Mouse (Mus musculus): ENCODE results near the gene Hspa12b. TPM values are rescaled to one million over a fixed set of nuclear protein-coding genes. Genes with fewer than 3 reads are reported as not detected.
A peak's percentile ranks its signal among the peaks of the same experiment; 100 is the strongest.

Hspa12b gene
- polyA plus RNA-seq, 1 experiment from 2014 or later, result 3.3 TPM

DNA sequence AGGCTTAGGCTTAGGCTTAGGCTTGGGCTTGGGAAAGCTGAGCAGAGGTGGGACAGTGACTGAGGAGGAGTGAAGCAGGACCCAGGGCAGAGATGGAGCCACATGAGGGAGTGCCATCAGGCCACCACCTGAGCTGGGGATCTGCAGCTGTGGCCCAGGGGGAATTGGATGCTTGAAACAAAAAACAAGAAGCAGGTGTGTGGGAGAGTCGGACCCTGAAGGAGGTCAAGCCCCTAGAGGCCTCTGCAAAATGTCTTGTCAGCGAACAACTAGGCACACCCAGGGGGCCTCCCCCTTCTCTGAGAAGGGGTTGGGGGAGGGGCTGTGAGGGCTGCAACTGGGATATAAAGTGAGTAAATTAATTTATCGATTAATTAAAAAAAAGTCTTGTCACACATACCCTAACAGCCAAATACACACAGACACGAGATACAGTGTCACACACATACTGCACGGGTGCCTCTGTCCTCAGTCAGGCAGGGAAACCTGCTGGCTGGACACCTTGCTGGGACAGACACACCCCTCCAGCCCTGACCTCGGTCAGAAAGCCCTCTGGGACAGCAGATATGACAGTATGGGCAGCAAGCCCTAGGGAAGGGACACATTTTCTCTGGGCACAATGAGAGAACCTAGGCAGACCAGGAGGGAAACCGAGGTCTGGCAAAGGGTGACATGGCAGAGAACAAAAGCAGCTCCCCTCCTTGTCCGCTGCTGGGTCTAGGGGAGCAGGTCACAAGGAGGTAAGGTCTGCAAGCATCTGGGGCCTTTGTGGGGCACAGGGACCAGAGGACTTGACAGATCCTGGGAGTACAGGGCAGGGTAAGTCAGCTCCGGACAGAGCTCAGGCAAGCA is 890 bp upstream of the Hspa12b start:
- H3K9me3 ChIP-seq (ENCODE audit: control insufficient read depth, low read length), result no peaks in the 10 kb centered on the region
- H3K27me3 ChIP-seq (ENCODE audit: control insufficient read depth, insufficient read depth, low read length), result no peaks in the 10 kb centered on the region
- H3K4me1 ChIP-seq (ENCODE audit: control insufficient read depth, insufficient read depth, low read length), result peaks cover 16% of the 10 kb centered on the region
- H3K36me3 ChIP-seq (ENCODE audit: control insufficient read depth, insufficient read depth, low read length), result no peaks in the 10 kb centered on the region
- ATAC-seq (ENCODE audit: low FRiP score) (peak; percentile 13; the same call in 1 of the 2 replicates), DNase-seq (ENCODE audit: low spot score, missing footprints) (no peak)
- H3K4me3 ChIP-seq (ENCODE audit: low read depth, low read length), result no peak overlapping the region; the same call in 1 of the 2 replicates
- 0 out of 2 replicates have a peak overlapping the region, but pooled peaks have one; percentile 61 for H3K9ac ChIP-seq (ENCODE audit: low read length)
- 34% methylated on average over 9 of the region's 9 CpGs for WGBS
- peak overlapping the region; percentile 90 for H3K4me2 ChIP-seq
- H3K27ac ChIP-seq (ENCODE audit: low read depth, low read length), result no peak overlapping the region

DNA sequence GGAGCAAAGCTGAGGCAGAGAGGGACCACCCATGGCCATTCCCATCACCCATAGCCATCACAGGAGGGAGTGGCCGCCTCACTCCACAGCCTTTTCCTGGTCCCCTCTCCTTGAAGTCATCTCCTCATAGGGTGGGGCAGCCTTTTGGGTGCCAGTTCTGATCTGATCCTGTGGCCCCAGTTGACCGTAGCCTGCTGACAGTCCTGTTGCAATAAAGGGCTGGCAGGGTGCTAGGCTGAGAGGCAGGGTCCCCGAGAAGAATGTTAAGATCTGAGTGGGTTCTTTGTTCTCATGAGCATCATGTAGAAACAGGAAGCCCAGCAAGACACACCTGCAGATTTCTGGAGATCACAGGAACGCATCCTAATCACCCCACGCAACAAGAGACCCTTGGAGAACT is 1.1 kb downstream of the Hspa12b start:
- no peak overlapping the region for H3K27ac ChIP-seq (ENCODE audit: low read depth, low read length)
- H3K9ac ChIP-seq (ENCODE audit: low read length), result no peak overlapping the region
- H3K9me3 ChIP-seq (ENCODE audit: control insufficient read depth, low read length), result no peaks in the 10 kb centered on the region
- H3K27me3 ChIP-seq (ENCODE audit: control insufficient read depth, insufficient read depth, low read length), result no peaks in the 10 kb centered on the region
- ATAC-seq (ENCODE audit: low FRiP score) (no peak), DNase-seq (ENCODE audit: low spot score, missing footprints) (no peak)
- peaks cover 16% of the 10 kb centered on the region for H3K4me1 ChIP-seq (ENCODE audit: control insufficient read depth, insufficient read depth, low read length)
- H3K4me2 ChIP-seq, result peak overlapping the region; percentile 90
- H3K4me3 ChIP-seq (ENCODE audit: low read depth, low read length), result no peak overlapping the region
- no peaks in the 10 kb centered on the region for H3K36me3 ChIP-seq (ENCODE audit: control insufficient read depth, insufficient read depth, low read length)
- 88% methylated on average over 5 of the region's 5 CpGs for WGBS

DNA sequence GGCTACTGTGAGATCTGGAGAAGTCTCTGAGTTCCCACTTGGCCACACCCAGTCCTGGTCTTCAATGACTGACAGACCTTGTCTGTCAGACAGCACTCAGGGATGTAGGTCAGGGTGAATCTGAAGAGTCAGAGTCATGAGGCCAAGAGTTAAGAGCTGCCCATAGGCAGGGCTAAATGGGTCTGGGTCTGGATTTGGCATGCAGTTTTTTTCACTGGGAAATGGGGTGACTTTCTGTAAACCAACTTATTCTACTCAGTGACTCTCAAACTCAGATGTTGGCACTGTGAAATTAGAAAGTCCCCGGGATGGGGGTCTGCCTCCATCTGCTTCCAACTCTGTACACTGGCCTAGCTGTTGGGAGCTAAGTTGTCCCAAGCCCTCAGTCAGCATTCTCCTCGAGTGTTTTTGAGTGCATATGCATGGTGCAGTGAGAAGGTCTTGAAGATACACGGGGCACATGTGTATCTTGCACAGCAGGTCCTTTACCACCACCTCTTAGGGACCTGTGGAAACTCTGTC is 1.6 kb downstream of the Hspa12b start:
- Histone ChIP-seq H3K9me3 (ENCODE audit: control insufficient read depth, low read length) (no peaks in the 10 kb centered on the region), H3K27ac (ENCODE audit: low read depth, low read length) (no peak overlapping the region), H3K9ac (ENCODE audit: low read length) (no peak overlapping the region), H3K27me3 (ENCODE audit: control insufficient read depth, insufficient read depth, low read length) (no peaks in the 10 kb centered on the region), H3K4me3 (ENCODE audit: low read depth, low read length) (no peak overlapping the region), H3K36me3 (ENCODE audit: control insufficient read depth, insufficient read depth, low read length) (no peaks in the 10 kb centered on the region), H3K4me1 (ENCODE audit: control insufficient read depth, insufficient read depth, low read length) (peaks cover 16% of the 10 kb centered on the region), H3K4me2 (0 out of 2 replicates have a peak overlapping the region, but pooled peaks have one; percentile 4)
- WGBS, result 82% methylated on average over 3 of the region's 3 CpGs
- ATAC-seq (ENCODE audit: low FRiP score) (no peak), DNase-seq (ENCODE audit: low spot score, missing footprints) (peak; percentile 66)

DNA sequence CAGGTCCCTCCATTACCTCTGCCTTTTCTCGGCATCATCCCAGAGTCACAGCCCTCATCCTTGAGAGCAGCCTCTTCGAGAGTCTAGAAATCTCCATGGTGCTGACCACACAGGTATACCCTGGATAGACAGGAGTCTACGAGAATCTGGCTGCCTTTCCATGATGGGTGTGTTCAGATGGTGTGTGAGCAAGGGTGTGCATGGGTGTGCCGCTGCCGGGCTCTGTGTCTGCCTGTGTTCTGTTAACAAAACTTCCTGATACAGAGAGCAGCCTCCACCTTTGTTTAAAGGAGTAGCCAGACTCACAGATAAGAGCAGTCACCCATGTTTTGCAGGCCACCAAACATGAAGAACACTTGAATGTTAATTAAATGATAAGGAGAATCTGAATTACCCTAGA is 2.8 kb downstream of the Hspa12b start:
- peaks cover 16% of the 10 kb centered on the region for H3K4me1 ChIP-seq (ENCODE audit: control insufficient read depth, insufficient read depth, low read length)
- H3K4me3 ChIP-seq (ENCODE audit: low read depth, low read length), result no peak overlapping the region
- H3K36me3 ChIP-seq (ENCODE audit: control insufficient read depth, insufficient read depth, low read length), result no peaks in the 10 kb centered on the region
- no peaks in the 10 kb centered on the region for H3K9me3 ChIP-seq (ENCODE audit: control insufficient read depth, low read length)
- H3K27me3 ChIP-seq (ENCODE audit: control insufficient read depth, insufficient read depth, low read length), result no peaks in the 10 kb centered on the region
- no peak overlapping the region for H3K27ac ChIP-seq (ENCODE audit: low read depth, low read length)
- ATAC-seq (ENCODE audit: low FRiP score) (no peak), DNase-seq (ENCODE audit: low spot score, missing footprints) (peak; percentile 75)
- H3K9ac ChIP-seq (ENCODE audit: low read length), result no peak overlapping the region
- 89% methylated on average over 5 of the region's 5 CpGs for whole genome bisulfite sequencing
- H3K4me2 ChIP-seq, result no peak overlapping the region

DNA sequence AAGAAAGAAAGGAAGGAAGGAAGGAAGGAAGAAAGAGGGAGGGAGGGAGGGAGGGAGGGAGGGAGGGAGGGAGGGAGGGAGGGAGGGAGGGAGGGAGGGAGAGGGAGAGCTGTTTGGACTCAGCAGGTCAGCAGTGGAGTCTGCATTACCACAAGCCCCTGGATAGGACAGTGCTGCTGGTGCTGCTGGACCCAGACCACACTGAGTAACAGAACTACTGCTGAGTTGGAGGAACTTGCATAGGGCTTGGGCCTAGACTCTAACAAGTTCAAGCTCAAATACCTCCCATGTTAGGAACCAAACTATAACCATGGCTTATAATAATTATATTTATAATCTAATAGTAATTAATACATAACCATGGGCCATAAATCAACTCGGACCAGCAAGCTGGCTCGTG is 3.8 kb downstream of the Hspa12b start:
- peaks cover 16% of the 10 kb centered on the region for H3K4me1 ChIP-seq (ENCODE audit: control insufficient read depth, insufficient read depth, low read length)
- no peaks in the 10 kb centered on the region for H3K9me3 ChIP-seq (ENCODE audit: control insufficient read depth, low read length)
- no peak for DNase-seq (ENCODE audit: low spot score, missing footprints)
- H3K4me3 ChIP-seq (ENCODE audit: low read depth, low read length), result no peak overlapping the region
- no peak overlapping the region for H3K9ac ChIP-seq (ENCODE audit: low read length)
- no peaks in the 10 kb centered on the region for H3K27me3 ChIP-seq (ENCODE audit: control insufficient read depth, insufficient read depth, low read length)
- no peak for ATAC-seq (ENCODE audit: low FRiP score)
- no peak overlapping the region for H3K4me2 ChIP-seq
- WGBS, result 89% methylated on average over 2 of the region's 2 CpGs
- no peak overlapping the region for H3K27ac ChIP-seq (ENCODE audit: low read depth, low read length)
- H3K36me3 ChIP-seq (ENCODE audit: control insufficient read depth, insufficient read depth, low read length), result no peaks in the 10 kb centered on the region

DNA sequence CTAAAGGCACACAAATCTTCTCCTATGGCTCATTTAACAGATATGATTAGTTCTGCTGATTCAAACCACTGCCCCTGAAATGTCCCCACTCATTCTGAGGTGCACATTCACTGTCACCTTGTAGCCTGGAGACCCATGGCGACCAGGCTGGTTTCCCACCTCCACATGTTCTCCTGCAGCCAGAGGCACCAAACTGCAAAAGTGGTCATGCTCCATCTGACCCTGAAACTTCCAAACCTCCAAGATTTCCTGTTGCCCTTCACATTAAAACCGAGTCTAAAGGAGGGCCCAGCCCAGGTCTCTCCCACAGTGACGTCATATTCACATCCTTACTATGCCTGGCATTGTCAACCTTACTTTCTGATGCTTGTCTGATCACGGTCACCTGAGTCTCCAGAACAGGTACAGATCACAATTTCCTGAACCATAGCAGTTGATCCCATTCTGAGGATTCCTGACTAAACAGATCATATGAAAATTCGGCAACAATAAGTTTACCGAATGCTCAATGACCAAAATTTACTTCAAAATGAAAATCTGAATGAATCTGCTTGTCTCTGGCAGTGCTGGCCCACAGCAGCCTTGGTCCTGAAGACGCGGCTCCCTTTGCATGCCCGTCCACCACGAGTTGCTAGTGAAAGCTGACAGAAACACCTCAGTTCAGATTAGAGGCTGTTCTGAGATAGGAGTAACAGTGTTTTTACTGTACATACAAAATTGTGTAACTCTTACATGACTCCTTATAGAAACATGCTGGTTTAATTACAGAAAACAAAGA is 5.2 kb downstream of the Hspa12b start:
- Histone ChIP-seq H3K27ac (ENCODE audit: low read depth, low read length) (no peak overlapping the region), H3K9me3 (ENCODE audit: control insufficient read depth, low read length) (no peaks in the 10 kb centered on the region), H3K27me3 (ENCODE audit: control insufficient read depth, insufficient read depth, low read length) (no peaks in the 10 kb centered on the region), H3K36me3 (ENCODE audit: control insufficient read depth, insufficient read depth, low read length) (no peaks in the 10 kb centered on the region), H3K4me2 (no peak overlapping the region), H3K9ac (ENCODE audit: low read length) (no peak overlapping the region), H3K4me3 (ENCODE audit: low read depth, low read length) (no peak overlapping the region), H3K4me1 (ENCODE audit: control insufficient read depth, insufficient read depth, low read length) (peaks cover 7% of the 10 kb centered on the region)
- 87% methylated on average over 10 of the region's 10 CpGs for WGBS
- DNase-seq (ENCODE audit: low spot score, missing footprints) (peak; percentile 49), ATAC-seq (ENCODE audit: low FRiP score) (no peak)

DNA sequence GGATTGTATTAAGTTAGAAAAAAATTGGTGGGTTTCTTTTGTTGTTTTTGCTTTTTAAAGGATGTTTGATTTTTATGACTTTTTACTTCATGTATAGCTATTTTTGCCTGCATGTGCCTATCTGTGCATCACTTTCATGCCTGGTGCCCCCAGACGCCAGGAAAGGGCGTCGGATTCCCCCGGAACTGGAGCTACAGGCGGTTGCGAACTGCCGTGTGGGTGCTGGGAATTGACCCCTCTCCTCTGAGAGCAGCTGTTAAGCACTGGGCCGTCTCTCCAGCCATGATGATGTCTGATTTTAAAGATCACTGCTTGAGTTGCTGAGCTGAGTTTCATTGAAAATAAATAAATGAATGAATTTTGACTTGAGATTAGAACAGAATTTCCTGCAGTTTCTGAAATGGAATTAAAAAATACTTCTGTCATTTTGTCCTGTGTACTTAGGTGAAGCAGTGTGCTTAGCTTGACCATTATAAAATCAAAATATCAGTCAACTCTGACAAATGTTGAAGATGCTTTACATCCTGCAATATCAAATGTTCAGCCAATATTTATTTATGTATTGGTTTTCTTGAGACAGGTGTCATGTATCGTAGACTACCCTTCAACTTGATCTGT is 6.0 kb downstream of the Hspa12b start, which contains the start of gene Gm11037:
TSS of gene Gm11037 (plus strand) at position 568 of the 618 bp plus-strand sequence.
- ATAC-seq (ENCODE audit: low FRiP score), result no peak
- H3K4me3 ChIP-seq (ENCODE audit: low read depth, low read length), result no peak within 1 kb of the TSS
- peak; percentile 53 for DNase-seq (ENCODE audit: low spot score, missing footprints)
- H3K4me1 ChIP-seq (ENCODE audit: control insufficient read depth, insufficient read depth, low read length), result no peaks in the 10 kb centered on the region; the same call in 1 of the 2 replicates
- no peaks in the 10 kb centered on the region for H3K27me3 ChIP-seq (ENCODE audit: control insufficient read depth, insufficient read depth, low read length)
- H3K4me2 ChIP-seq, result no peak within 1 kb of the TSS
- no peaks in the 10 kb centered on the region for H3K9me3 ChIP-seq (ENCODE audit: control insufficient read depth, low read length)
- H3K36me3 ChIP-seq (ENCODE audit: control insufficient read depth, insufficient read depth, low read length), result no peaks in the 10 kb centered on the region
- no peak within 1 kb of the TSS for H3K9ac ChIP-seq (ENCODE audit: low read length)
- no peak within 1 kb of the TSS for H3K27ac ChIP-seq (ENCODE audit: low read depth, low read length)
- 89% methylated on average over 9 of the region's 9 CpGs for WGBS

DNA sequence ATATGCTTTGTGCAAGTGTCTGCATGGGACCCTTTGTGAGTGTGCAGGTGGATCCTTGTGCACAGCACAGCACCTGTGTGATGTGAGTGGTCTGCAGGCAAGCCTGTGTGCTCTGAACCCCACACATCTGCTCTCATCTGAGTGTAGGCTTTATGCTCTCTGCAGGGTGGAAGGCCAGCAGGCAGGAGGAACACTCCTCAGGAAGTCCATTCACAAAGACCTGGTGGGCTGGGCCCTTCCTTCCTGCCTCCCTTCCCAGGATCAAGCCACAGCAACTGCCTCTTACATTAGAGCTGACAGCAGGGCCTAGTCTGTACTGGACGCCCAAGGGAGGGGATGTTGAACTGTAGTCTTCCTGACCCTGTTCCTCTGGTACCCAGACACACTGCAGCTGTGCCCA is 7.3 kb downstream of the Hspa12b start:
- no peak overlapping the region for H3K4me2 ChIP-seq
- no peak overlapping the region for H3K27ac ChIP-seq (ENCODE audit: low read depth, low read length)
- peak; percentile 56 for DNase-seq (ENCODE audit: low spot score, missing footprints)
- no peak overlapping the region for H3K9ac ChIP-seq (ENCODE audit: low read length)
- WGBS, result 38% methylated on average over 1 of the region's 1 CpGs
- no peak for ATAC-seq (ENCODE audit: low FRiP score)
- no peaks in the 10 kb centered on the region for H3K4me1 ChIP-seq (ENCODE audit: control insufficient read depth, insufficient read depth, low read length)
- H3K27me3 ChIP-seq (ENCODE audit: control insufficient read depth, insufficient read depth, low read length), result no peaks in the 10 kb centered on the region
- H3K36me3 ChIP-seq (ENCODE audit: control insufficient read depth, insufficient read depth, low read length), result no peaks in the 10 kb centered on the region
- H3K4me3 ChIP-seq (ENCODE audit: low read depth, low read length), result no peak overlapping the region
- H3K9me3 ChIP-seq (ENCODE audit: control insufficient read depth, low read length), result no peaks in the 10 kb centered on the region

Data from midbrain, embryonic 11.5 days (tissue).